Mouse (Mus musculus) mammary gland, adult 2 months (tissue): ENCODE data around the gene Olfr835. TPM values are rescaled to one million over a fixed set of nuclear protein-coding genes. Genes with fewer than 3 reads are reported as not detected.

ENCODE experiments used
- polyA plus RNA-seq: library from polyadenylated mRNA; depleted of rRNA; stranded (reverse); fragments of >200 nt; gene quantifications from 2 replicates; pipeline ENCODE4 v1.2.3, GENCODE M21; 2012; ENCODE audit warnings: low replicate concordance; rRNA removed

Olfr835 gene
- polyA plus RNA-seq = not detected in 2 replicates

DNA sequence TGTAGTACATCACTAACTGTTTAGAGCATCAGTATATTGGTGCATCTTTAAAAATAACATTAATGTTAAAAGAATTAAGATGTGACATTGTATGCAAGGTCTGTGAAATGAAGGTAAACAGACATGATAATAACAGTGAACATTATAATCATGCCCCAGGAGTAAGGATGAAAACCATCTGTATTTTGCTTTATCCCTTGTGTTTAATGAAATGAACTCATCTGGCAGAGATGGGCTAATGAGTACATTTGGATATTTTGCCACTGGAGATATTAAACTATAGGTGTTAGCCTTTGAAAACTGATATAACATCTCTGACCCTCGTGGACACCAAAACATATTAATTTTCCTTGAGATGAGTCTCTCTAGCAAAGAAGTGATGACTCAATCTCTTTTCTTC lies at the start of gene Olfr835:
Gene Olfr835, plus strand, starts transcription at position 301 of the 400 bp plus-strand sequence.

DNA sequence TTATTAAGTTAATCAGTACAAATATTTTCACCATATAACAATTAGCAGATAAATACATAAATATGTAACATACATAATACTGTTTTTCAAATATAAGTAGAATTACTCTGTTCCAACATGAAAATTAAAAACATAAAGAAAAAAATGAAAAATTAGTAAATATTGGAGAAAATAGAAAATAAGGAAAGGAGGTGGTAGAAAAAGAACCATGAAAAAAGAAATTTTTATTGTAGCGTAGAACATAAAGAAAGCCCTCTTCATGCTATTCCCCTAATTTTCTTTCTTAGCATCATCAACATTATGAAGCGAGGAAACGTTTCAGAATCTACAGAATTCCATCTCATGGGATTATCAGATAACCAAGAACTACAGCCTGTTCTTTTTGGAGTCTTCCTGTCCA lies 44.8 kb upstream of the Olfr835 start, which contains the start of gene Olfr834:
Gene Olfr834, plus strand, starts transcription at position 301 of the 400 bp plus-strand sequence.

Other genes with a start within 250 kb of the Olfr835 start
- not detected in 2 replicates for gene Olfr828, start 213.2 kb upstream of the Olfr835 start, polyA plus RNA-seq
- not detected in 2 replicates for gene Olfr829, start 177.8 kb upstream of the Olfr835 start, polyA plus RNA-seq
- gene Olfr830, start 158.0 kb upstream of the Olfr835 start, polyA plus RNA-seq = not detected in 2 replicates
- gene Olfr832, start 95.6 kb upstream of the Olfr835 start, polyA plus RNA-seq = not detected in 2 replicates
- gene Olfr834, start 44.7 kb upstream of the Olfr835 start, polyA plus RNA-seq = not detected in 2 replicates
- not detected in 2 replicates for gene Olfr836, start 87.6 kb downstream of the Olfr835 start, polyA plus RNA-seq
- gene Olfr837, start 103.6 kb downstream of the Olfr835 start, polyA plus RNA-seq = not detected in 2 replicates
- not detected in 2 replicates for gene Olfr839-ps1, start 144.6 kb downstream of the Olfr835 start, polyA plus RNA-seq
- gene Olfr843, start 219.3 kb downstream of the Olfr835 start, polyA plus RNA-seq = not detected in 2 replicates